Mouse (Mus musculus): ENCODE measurements around the gene Caskin1. TPM values are rescaled to one million over a fixed set of nuclear protein-coding genes. Genes with fewer than 3 reads are reported as not detected.

Caskin1 gene
- total RNA-seq, 2 experiments from 2014 or later = 1.6 TPM

DNA sequence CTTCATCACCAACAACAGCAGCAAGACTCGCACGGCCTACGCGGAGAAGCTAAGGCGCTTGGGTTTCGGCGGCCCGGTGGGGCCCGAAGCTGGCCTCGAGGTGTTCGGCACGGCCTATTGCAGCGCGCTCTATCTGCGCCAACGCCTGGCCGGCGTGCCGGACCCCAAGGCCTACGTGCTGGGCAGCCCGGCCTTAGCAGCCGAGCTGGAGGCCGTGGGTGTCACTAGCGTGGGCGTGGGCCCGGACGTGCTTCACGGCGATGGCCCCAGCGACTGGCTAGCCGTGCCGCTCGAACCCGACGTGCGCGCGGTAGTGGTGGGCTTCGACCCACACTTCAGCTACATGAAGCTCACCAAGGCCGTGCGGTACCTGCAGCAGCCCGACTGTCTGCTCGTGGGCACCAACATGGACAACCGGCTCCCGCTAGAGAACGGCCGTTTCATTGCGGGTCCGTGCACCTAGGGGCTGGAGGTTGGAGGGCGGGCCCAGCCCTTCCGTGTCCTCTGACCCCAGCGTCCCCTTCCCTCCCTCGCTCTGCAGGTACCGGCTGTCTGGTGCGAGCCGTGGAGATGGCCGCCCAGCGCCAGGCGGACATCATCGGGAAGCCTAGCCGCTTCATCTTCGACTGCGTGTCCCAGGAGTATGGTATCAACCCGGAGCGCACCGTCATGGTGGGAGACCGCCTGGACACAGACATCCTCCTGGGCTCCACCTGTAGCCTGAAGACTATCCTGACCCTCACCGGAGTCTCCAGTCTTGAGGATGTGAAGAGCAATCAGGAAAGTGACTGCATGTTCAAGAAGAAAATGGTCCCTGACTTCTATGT is 17.5 kb upstream of the Caskin1 start:
- DNase-seq (ENCODE audit: low spot score in 2 of 2) = no peak

DNA sequence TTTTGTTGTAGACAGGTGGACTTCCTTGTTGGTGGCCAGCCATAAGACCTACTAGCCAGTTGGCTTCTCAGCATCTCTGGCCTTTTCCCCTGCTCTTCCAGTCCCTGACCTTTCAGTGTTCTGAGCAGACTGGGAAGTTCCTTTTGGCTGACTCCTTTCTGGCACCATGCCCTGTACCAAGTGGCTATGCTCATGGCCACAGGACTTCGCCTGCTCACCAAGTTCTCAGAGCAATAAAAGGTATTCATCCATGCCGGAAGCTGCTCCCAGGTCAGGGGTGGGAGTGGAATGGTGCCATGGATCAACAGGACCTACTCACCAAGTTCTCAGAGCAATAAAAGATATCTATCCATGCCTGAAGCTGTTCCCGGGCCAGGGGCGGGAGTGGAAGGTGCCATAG is 15.9 kb upstream of the Caskin1 start:
- peak in 1 of 2 experiments; percentile 32 for DNase-seq (ENCODE audit: low spot score in 2 of 2)

DNA sequence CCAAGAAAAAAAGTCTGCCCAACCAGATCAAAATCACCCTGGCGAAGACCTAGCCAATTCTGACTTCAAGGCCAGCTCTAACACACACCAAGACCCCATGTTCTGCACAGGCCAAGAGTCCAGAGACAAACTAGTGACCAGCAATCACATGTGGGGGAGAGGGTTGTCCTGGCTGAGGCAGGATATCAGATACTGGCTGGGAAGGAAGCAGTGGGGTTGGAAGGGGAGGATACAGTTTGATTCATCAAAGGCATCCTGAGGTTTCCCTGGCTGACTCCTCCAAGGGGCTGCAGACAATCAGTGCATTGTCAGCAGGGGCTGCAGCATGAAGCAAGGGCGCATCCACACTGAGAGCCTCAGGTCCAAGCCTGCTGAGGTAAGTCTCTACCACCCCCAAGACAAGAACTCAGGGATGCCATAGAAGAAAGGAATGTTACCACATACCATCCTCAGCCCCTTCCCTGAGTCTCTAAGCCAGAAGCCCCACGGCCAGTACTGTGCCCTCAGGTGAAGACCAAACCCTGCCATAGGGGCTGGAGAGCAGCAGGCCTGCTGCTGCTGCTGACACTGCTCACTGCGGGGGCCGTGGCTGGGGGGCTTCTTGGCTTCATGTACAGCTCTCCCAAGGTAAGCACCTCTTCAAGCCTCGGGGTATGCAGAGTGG is 14.7 kb upstream of the Caskin1 start, which contains the start of gene Bricd5:
TSS of gene Bricd5 (plus strand) at position 273 of the 664 bp plus-strand sequence.
- DNase-seq (ENCODE audit: low spot score in 2 of 2) = no peak

DNA sequence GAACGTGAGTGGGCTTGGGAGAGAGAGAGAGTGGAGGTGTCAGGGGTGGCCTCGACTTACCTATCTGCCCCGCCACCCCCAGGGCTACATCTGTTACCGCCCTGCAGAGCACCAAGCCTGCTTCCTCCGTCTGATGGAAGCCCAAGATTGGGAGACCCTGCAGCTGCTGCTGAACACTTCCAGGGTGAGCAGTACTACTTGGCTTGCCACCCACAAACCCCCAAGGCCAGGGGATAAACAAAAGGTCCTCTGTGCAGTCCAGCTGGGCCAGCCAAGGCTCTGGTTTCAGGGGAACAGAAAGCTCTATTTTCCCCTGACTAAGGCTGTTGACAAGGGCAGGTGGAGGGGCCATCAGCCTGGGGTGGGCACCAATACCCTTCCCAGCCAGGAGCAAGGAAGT is 13.8 kb upstream of the Caskin1 start:
- no peak for DNase-seq (ENCODE audit: low spot score in 2 of 2)

DNA sequence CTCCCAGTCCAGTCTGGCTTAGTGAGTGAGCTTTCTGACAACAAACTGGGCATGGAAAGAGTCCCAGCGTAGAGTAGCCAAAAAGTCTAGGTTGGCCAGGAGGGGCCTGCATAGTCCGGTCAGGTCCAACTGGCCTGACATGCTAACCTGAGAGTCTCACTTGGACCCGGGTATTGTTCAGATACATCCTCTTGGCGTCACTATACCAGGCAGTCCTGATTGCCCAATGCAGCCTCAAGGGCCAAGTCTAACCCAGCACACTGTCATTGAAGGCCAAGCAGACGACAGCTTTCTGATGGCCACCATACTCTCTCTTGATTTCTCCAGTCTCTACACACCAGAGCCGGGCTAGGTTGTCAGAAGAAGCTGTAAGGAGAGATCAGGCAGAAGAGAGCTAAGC is 12.8 kb upstream of the Caskin1 start:
- no peak for DNase-seq (ENCODE audit: low spot score in 2 of 2)

DNA sequence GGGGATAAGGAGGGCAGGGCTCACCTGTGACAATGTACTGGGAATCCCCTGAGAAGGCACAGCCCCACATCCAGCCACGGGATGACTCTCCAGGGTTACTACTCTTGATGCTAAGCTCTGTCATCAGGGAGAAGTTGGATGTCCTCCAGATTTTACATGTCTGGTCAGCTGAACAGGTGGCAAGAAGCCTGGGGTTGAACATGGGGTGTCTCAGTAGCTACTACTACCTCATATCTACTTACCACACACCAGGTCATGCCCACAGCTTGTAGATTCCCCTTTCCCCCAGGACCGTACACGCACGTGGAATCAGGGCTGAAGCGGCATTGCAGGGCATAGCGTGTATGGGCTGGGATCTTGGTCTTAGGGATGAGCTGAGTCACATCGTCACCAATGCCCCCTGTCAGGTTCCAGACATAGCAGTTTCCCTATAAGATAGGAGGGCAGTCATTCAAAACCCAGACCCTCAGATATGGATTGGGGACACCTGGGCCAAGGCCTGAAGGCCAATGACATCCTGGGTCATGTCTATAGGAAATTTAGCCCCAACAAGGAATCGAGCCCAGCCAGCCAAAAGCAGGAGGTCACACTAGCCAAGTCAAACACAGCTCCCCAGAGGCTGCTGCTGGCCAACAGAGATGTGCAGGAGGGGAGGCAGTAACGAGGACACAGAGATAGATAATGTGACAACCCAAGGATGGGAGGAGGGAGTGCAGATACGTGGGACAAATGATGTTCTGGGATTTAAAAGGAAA is 12.2 kb upstream of the Caskin1 start:
- no peak for DNase-seq (ENCODE audit: low spot score in 2 of 2)

DNA sequence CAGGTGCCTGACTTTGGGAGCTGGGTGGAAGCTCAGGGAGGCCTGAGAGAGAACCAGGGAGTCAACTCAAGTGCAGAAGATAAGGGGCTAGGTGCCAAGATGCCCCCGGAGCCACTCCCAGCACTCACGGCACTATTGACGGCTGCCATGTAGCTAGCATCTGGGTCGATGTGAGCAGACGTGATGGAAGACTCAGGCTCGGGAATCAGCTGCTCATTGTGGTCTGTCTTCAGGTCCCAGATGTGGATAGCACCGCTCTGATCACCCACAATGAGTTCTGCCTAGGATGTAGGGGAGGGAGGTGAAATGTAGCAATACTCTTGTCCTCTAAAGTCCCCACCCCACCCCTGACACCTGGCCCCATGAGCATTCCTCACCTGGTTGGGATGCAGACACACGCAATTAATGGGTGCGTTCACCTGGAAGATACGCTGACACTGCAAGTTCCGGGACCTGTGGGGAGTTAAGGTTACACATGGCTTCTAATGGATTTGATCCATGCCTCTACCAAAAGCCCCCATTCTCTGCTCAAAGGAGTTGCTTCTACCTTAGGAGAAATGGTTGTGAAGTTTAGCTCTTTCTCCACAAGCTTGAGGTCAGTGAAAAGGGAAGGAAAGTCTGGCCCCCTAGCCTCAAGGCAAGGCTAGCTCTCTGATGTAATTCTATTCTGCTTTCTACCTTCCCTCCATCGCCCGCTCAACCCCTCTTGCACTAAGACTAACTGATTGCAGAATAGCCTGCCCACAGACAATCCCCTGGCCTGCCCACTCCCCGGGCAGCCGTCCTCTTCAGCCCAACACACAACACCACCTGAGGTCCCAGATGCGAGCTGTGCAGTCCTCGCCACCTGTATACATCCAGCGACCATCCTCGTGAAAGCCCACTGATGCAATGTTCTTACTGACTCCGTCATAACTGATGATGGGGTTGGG is 11.1 kb upstream of the Caskin1 start:
- DNase-seq (ENCODE audit: low spot score in 2 of 2) = no peak

DNA sequence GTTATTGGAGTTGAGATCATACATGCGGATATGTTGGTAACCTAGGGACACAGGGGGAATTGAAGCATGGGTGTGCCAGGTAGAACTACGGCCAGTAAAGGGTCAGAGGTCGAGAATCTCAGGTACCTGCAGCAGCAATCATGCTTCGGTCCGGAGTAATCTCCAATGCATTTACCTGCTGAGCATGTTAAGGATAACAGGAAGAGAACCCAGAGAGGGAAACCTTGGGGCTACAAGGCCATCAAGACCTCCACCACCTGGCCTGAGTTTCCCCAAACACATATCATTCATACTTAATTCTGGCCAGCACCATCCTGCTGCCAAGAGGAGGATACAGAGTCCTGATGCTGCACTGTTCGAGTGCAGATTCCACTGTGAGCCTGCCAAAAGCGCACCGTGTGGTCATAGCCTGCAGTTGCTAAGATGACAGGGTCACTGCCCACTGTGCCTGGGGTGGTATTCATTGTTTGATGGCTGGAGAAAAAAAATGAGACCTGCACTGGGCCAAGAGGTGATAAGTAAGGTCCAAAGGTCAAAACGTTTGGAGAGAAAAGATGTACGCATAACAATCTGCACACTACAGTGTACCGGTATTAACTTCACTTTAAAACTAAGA is 10.3 kb upstream of the Caskin1 start:
- DNase-seq (ENCODE audit: low spot score in 2 of 2) = no peak

DNA sequence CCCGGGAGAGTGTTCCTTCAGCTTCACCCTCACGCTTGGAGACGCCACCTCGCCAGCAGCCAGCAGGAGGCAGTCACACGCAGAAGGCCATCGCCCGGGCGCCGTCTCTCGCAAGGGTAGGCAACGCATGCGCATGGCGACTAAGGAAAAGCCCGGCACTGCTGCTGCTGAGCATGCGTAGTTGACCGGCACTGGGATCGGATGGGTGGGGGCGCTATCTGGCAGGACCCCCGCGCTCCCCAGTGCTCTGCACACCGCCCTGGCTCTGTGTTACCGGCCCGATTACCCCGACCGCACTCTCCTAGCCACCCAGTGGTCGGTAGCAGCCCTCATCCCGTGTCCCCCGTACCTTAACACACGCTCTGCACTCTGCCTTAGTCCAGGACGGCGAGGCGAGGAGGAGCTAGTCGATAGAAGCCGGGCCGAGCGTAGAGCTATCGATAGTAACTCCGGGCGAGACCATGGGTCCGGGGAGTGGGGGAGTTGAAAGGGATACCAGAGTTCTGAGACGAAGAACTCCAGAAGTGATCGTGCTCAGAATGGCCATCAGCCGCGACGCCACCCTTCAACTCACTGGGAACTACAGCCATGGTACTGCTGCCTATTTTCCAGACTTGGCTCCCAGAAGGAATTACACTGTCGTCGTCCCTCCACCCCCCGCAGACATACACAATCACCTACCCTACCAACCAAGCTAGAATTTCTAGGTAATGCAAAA is 9.6 kb upstream of the Caskin1 start, which contains the start of gene Mlst8:
TSS of gene Mlst8 (minus strand) at position 416 of the 718 bp plus-strand sequence.
- DNase-seq (ENCODE audit: low spot score in 2 of 2) = peak; percentile 97 to 98

DNA sequence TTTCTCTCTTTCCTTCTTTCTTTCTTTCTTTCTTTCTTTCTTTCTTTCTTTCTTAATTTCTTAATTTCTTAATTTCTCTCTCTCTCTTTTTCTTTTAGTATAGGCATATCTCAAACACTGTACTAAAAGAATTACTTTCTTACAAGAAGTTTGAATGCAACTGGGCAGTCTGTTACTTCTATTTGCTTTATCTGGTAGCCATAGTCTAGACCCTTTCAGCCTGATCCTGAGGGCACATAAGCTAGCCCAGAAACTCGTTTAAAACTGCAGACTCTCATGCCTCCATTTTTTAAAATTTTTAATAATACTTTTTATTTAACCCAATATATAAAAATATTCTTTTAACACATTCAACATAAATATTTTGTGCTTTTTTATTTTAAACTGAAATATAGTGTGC is 9.0 kb upstream of the Caskin1 start:
- DNase-seq (ENCODE audit: low spot score in 2 of 2) = no peak

DNA sequence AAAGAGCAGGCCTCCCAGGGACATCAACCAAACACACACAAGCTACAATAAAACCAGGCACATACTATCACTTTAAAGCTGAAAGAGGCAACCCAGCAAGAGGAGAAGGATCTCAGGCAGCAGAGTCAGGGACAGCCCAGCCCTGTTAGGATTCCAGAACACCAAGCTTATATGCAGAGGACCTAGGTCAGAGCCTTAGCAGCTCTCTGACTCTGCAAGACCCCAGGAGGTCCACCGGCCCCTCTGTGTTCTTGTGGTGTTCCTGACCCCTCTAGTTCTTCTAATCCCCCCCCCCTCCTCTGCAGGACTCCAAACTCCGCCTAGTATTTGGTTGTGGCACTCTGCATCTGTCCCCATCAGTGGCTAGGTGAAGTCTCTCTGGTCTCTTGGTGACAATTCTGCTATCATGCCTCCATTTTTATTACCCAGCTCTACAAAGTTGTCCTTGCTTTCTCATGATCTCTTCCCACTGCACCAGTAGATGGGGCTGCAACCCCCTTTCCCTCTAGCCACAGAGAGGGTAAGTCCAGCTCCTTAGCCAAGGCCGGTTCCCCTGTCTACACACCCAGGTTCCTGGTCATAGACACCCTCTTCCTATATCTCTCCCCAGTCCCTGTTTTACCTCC is 8.1 kb upstream of the Caskin1 start:
- no peak for DNase-seq (ENCODE audit: low spot score in 2 of 2)

DNA sequence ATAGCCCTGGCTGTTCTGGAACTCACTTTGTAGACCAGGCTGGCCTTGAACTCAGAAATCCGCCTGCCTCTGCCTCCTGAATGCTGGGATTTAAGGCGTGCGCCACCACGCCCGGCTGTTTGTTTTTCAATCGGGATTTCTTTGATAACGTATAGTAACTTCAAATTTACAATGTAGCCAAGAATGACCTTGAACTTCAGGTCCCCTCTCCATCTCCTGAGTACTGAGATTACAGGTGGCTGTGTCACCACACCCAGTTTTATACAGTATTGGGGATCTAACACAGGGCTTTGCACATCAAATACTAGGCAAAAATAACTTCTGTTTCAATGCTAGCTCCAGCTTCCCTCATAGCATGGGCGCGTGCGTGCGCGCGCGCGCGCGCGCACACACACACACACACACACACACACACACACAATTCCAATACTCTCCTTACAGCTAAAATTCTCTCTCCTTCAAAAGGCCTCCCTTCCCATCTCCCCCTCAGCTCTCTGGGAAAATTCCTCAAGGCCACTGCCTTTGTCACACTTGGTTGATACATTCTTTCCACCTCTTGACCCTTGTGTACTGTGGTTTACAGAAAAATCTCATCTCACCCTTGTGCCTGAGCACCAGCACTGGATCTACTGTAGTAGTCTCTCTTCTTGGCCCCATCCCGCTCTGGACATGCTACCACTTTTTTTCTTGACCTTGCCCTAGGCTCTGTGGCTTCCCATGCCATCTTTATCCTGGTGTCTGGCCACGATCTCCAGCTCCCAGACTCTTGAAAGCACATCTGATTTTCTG is 7.2 kb upstream of the Caskin1 start:
- DNase-seq (ENCODE audit: low spot score in 2 of 2) = no peak

DNA sequence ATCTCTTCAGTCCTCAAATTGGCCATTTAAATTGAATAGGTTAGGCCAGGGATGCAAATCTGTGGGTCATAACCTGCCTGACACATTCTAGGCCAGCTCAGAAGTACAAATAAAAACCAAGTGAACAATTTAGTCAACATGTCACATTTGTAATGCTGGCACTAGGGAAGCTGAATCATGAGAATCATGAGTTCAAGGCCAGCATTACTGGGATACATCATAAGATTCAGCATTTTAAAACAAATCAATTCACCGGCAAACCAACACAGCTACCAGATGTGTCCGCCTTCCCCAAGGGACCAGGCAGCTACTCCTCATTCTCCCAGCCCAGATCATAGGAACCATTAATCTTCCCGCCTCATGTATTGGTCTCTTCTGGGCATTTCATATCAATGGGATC is 4.9 kb upstream of the Caskin1 start:
- DNase-seq (ENCODE audit: low spot score in 2 of 2) = no peak

DNA sequence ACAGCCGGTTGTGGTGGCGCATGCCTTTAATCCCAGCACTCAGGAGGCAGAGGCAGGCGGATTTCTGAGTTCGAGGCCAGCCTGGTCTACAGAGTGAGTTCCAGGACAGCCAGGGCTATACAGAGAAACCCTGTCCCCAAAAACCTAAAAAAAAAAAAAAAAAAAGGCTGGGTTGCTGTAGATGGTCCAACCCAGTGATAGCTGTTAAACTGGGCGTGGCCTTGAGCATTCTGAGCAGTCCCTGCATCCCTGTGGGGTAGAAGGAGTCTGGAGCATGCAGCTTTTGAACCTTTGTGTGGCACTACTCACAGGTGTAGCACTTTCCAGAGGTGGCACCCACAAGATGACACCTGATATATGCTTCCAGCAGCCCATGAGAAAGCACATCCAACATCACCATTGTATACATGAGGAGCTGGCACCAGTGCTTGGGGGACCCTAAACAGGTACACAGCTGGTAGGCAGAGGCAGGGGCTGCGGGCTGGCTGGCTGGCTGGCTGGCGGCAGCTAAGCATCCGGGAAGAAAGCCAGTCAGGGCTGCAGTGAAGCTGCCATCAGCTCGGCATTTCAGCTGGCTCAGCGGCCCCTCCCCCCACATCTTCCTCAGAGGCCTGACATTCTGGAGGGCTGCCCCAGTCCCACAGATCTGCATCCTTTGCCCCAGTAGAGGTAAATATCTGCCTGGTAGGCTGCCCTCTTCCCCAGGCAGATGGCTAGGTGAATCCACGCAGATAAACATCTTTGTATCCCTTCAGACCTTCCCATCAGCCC is 3.1 kb upstream of the Caskin1 start:
- DNase-seq (ENCODE audit: low spot score in 2 of 2) = peak in 1 of 2 experiments; percentile 37

DNA sequence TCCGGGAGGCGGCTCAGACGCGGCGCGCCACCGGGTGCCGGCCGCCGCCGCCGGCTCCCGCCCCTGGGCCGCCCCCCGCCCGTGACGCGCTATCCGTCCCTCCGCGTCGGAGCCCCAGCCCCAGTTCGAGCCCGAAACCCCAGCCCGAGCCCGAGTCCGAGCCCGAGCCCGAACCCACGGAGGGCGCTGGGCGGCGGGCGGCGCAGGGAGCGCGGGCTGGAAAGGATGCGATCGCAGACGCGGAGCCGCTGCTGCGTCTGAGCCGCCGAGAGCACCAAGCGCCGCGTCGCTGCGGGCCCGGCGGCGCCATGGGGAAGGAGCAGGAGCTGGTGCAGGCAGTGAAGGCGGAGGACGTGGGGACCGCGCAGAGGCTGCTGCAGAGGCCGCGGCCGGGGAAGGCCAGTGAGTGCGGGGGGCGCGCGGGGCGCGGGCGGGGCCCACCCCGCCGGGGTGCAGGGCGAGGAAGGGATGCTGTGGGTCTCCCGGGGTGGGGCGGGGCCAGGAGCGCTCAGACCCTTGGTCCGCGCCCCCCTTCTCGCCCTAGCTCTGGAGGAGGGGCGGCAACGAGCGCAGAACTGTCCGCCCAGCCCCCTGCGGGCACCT is 362 bp downstream of the Caskin1 start:
- peak in 1 of 2 experiments; percentile 40 for DNase-seq (ENCODE audit: low spot score in 2 of 2)

DNA sequence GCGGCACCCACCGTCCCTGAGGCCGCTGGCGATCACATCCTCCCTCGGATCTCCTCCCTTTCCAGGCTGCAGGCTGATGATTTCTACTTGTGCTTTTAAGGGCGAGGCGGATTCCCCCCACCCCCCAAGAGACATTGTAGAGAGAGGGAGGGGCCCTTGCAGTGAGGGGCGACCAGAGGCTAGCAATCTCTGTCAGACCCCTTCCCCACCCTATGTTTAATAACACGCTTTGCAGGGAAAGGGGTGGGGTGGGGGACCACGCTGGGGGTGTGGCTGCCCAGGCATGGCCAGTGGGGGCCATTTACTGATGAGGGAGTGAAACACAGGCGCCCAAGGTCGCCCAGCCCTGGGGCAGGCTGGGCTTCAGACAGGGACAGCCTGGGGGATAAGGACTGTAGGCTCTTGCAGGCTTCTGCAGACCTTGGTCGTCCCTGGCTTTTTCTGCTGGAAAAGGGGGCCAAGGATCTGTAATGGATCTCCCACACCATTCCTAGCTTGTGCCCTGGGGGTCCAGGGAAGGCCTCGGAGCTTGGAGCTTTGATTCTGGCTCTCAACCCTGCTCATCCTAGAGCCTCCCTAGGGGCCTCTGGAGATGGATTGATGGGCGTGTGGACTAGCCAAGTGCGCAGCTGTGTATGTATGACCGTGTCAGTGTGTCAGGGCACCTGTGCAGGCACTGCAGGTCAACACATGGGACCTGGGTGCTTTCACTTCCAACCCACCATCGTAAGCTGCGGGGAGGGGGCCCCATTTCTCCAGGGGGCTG is 1.0 kb downstream of the Caskin1 start:
- DNase-seq (ENCODE audit: low spot score in 2 of 2) = no peak

Data from gastrocnemius, postnatal 4 days (tissue).